Mouse (Mus musculus) liver, embryonic 11.5 days (tissue): Measurements from ENCODE around the gene Ttll10. TPM values are rescaled to one million over a fixed set of nuclear protein-coding genes. Genes with fewer than 3 reads are reported as not detected.

Experiments
- ATAC-seq: fragments of 200-750 bp; cut with Nextera tagmentation; replicated peaks from 2 replicates; pipeline ENCODE4 v1.8.0; 2017; ENCODE audit warnings: moderate number of reproducible peaks, mild to moderate bottlenecking, moderate TSS enrichment, moderate library complexity; ENCODE audit not compliant: low FRiP score
- DNase-seq: peaks from one replicate; pipeline ENCODE4 v3.0.0-alpha.2; 2017; ENCODE audit warnings: low spot score
- H3K27ac ChIP-seq: fragments of 300-500 bp; sonication (generic); 2 replicates; pipeline ENCODE4 v1.5.1; 2014; ENCODE audit warnings: mild to moderate bottlenecking, low read depth, low read length, control low read depth
- H3K27me3 ChIP-seq: fragments of 300-500 bp; sonication (generic); replicated peaks from 2 replicates; pipeline ENCODE4 v1.6.1; 2014; ENCODE audit warnings: low read length, mixed read lengths; ENCODE audit not compliant: control insufficient read depth, insufficient read depth
- H3K36me3 ChIP-seq: fragments of 300-500 bp; sonication (generic); 2 replicates; pipeline ENCODE4 v1.6.1; 2014; ENCODE audit warnings: mild to moderate bottlenecking, low read length, moderate library complexity, mixed read lengths; ENCODE audit not compliant: control insufficient read depth, insufficient read depth
- H3K4me1 ChIP-seq: fragments of 300-500 bp; sonication (generic); replicated peaks from 2 replicates; pipeline ENCODE4 v1.6.1; 2014; ENCODE audit warnings: low read length, mixed read lengths; ENCODE audit not compliant: control insufficient read depth, insufficient read depth
- H3K4me2 ChIP-seq: fragments of 300-500 bp; sonication (generic); 2 replicates; pipeline ENCODE4 v1.6.1; 2014; ENCODE audit warnings: mild to moderate bottlenecking, control low read depth, moderate library complexity
- H3K4me3 ChIP-seq: fragments of 300-500 bp; sonication (generic); 2 replicates; pipeline ENCODE4 v1.5.1; 2014; ENCODE audit warnings: low read depth, low read length, control low read depth
- H3K9ac ChIP-seq: fragments of 300-500 bp; sonication (generic); 2 replicates; pipeline ENCODE4 v1.6.1; 2014; ENCODE audit warnings: low read depth, low read length, control low read depth
- H3K9me3 ChIP-seq: fragments of 300-500 bp; sonication (generic); 2 replicates; pipeline ENCODE4 v1.6.1; 2016; ENCODE audit warnings: low read length, inconsistent platforms, mixed read lengths; ENCODE audit not compliant: control insufficient read depth
- WGBS: fragments of 180-500 bp; shearing (Covaris S2); extraction: QIAGEN DNeasy Blood & Tissue Kit; methylation state at CpG from one replicate; pipeline ENCODE4 v1.1.7; 2014; 5-methylcytosine and 5-hydroxymethylcytosine counted together
- polyA plus RNA-seq: library from polyadenylated mRNA; unstranded; fragments of >200 nt; fragmentation: Nextera tagmentation; extraction: Ambion mirVana; gene quantifications from 2 replicates; pipeline ENCODE4 v1.2.1, GENCODE M21; 2014

Gene Ttll10
- polyA plus RNA-seq, 1 experiment from 2014 or later = 0.56 TPM

DNA sequence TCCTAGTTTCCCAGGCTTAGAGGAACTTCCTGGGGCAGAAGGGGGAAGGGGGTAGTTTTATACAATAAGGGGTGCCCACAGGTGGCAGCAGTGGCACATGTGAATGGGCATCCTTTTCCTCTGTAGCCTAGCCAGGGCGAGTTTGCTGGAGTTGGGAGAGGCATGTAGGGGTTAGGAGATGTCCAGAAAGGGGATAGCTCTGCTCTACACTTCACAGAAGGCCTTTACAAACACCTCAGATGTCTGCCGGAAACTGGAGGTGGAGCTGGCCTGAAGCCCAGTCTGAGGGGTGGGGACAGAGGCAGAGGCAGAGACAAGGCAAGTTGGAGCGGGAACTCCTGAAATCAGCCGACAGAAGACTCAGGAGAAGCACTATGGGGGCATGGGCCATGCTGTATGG is 33.2 kb downstream of the Ttll10 start, which contains the start of gene Tnfrsf18:
TSS of gene Tnfrsf18 (plus strand) at position 152 of the 400 bp plus-strand sequence.
- WGBS = 51% methylated on average over 4 of the region's 4 CpGs
- H3K9me3 ChIP-seq = no peaks in the 10 kb centered on the region
- peaks cover 13% of the 10 kb centered on the region for H3K4me1 ChIP-seq
- DNase-seq = no peak
- no peak within 1 kb of the TSS for H3K4me2 ChIP-seq
- no peak within 1 kb of the TSS for H3K27ac ChIP-seq
- H3K9ac ChIP-seq = no peak within 1 kb of the TSS
- no peak within 1 kb of the TSS for H3K4me3 ChIP-seq
- no peaks in the 10 kb centered on the region for H3K36me3 ChIP-seq
- no peaks in the 10 kb centered on the region for H3K27me3 ChIP-seq
- no peak for ATAC-seq

GRCm38 (mm10) chr4:156024184-156024583 is 35.0 kb downstream of the Ttll10 start:
- Histone ChIP-seq H3K4me1 (peaks cover 7% of the 10 kb centered on the region), H3K4me3 (no peak overlapping the region), H3K27me3 (no peaks in the 10 kb centered on the region), H3K9ac (no peak overlapping the region), H3K27ac (no peak overlapping the region), H3K36me3 (no peaks in the 10 kb centered on the region), H3K4me2 (no peak overlapping the region), H3K9me3 (no peaks in the 10 kb centered on the region)
- ATAC-seq = no peak
- no peak for DNase-seq
- 87% methylated on average over 7 of the region's 7 CpGs for WGBS

- Histone ChIP-seq H3K27me3 (no peaks in the 10 kb centered on the region), H3K4me2 (no peak overlapping the region), H3K9ac (no peak overlapping the region), H3K36me3 (no peaks in the 10 kb centered on the region), H3K9me3 (no peaks in the 10 kb centered on the region), H3K4me3 (no peak overlapping the region), H3K4me1 (peaks cover 7% of the 10 kb centered on the region), H3K27ac (no peak overlapping the region)
- 81% methylated on average over 9 of the region's 9 CpGs for WGBS
- ATAC-seq (no peak), DNase-seq (no peak)
Observed at GRCm38 (mm10) chr4:156023520-156023919, 35.7 kb downstream of the Ttll10 start.

DNA sequence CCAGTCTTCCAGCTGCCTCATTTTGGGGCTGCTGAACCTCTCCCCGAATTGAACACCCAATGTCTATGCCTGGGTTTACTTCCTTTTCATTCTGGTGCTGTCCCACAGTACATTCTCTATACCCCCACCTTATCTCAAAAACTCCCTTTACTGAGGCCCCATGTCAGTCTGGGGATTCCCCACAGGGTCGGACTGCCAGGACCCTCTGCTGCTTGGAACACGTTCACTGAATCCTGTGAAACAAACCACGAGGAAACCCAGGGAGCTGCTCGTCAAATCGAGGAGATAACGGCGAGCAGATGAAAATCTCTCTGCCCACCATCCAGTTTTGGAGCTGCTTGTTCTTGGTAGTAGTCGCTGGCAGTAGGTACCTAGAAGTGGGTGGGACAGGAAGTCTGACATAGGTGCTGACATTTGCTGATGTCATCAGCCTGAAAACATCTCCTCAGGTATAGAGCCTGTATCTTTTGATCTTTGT is 37.2 kb downstream of the Ttll10 start:
- peaks cover 7% of the 10 kb centered on the region for H3K4me1 ChIP-seq
- no peaks in the 10 kb centered on the region for H3K36me3 ChIP-seq
- H3K27ac ChIP-seq = no peak overlapping the region
- ATAC-seq (no peak), DNase-seq (no peak)
- H3K4me3 ChIP-seq = no peak overlapping the region
- WGBS = 28% methylated on average over 9 of the region's 9 CpGs
- H3K9ac ChIP-seq = no peak overlapping the region
- no peaks in the 10 kb centered on the region for H3K9me3 ChIP-seq
- H3K27me3 ChIP-seq = no peaks in the 10 kb centered on the region
- no peak overlapping the region for H3K4me2 ChIP-seq

- DNase-seq = no peak
- ATAC-seq = no peak
- no peak overlapping the region for H3K9ac ChIP-seq
- H3K27me3 ChIP-seq = no peaks in the 10 kb centered on the region
- peaks cover 7% of the 10 kb centered on the region for H3K4me1 ChIP-seq
- H3K4me3 ChIP-seq = no peak overlapping the region
- no peaks in the 10 kb centered on the region for H3K9me3 ChIP-seq
- no peak overlapping the region for H3K4me2 ChIP-seq
- 58% methylated on average over 3 of the region's 3 CpGs for WGBS
- H3K27ac ChIP-seq = no peak overlapping the region
- no peaks in the 10 kb centered on the region for H3K36me3 ChIP-seq
Observed at GRCm38 (mm10) chr4:156021381-156021780, 37.8 kb downstream of the Ttll10 start.

DNA sequence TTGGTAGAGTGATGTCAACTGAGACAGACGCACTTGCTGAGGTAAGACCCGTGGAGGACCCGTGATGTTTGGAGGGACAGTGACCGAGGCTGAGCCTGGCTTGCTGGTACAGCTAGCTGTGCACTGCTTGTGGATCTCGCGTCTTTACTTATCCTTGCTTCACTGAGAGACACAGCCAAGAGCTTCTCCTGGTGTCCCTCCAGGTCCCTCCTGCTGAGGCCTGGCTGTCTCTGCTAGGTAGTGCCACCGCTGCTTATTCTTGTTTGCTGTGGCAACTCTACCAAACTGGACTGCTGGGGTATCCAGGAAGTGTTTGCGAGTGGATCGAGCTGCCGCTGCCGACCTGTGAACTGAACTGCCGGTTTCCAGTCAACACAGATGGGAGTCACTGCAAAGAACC is 39.4 kb downstream of the Ttll10 start:
- H3K4me3 ChIP-seq = no peak overlapping the region
- no peak overlapping the region for H3K9ac ChIP-seq
- H3K36me3 ChIP-seq = peaks cover 2% of the 10 kb centered on the region; the same call in 1 of the 2 replicates
- ATAC-seq = no peak
- H3K4me2 ChIP-seq = no peak overlapping the region
- 89% methylated on average over 12 of the region's 12 CpGs for WGBS
- H3K27ac ChIP-seq = no peak overlapping the region
- H3K9me3 ChIP-seq = no peaks in the 10 kb centered on the region
- H3K27me3 ChIP-seq = no peaks in the 10 kb centered on the region
- peaks cover 7% of the 10 kb centered on the region for H3K4me1 ChIP-seq
- no peak for DNase-seq

GRCm38 (mm10) chr4:156014436-156014835 is 44.8 kb downstream of the Ttll10 start:
- no peak overlapping the region for H3K27ac ChIP-seq
- H3K36me3 ChIP-seq = peaks cover 24% of the 10 kb centered on the region; the same call in 1 of the 2 replicates
- no peaks in the 10 kb centered on the region for H3K9me3 ChIP-seq
- ATAC-seq = peak; percentile 6; the same call in 1 of the 2 replicates
- no peaks in the 10 kb centered on the region for H3K27me3 ChIP-seq
- DNase-seq = no peak
- no peaks in the 10 kb centered on the region for H3K4me1 ChIP-seq
- no peak overlapping the region for H3K9ac ChIP-seq
- 76% methylated on average over 2 of the region's 2 CpGs for WGBS
- no peak overlapping the region for H3K4me3 ChIP-seq
- H3K4me2 ChIP-seq = no peak overlapping the region

GRCm38 (mm10) chr4:156013637-156014036 is 45.6 kb downstream of the Ttll10 start, which contains the start of gene Tnfrsf4:
Gene Tnfrsf4, plus strand, starts transcription at chr4:156013843.
- Histone ChIP-seq H3K36me3 (peaks cover 32% of the 10 kb centered on the region), H3K27me3 (no peaks in the 10 kb centered on the region), H3K4me2 (no peak within 1 kb of the TSS), H3K9me3 (no peaks in the 10 kb centered on the region), H3K4me1 (no peaks in the 10 kb centered on the region), H3K4me3 (no peak within 1 kb of the TSS), H3K27ac (no peak within 1 kb of the TSS), H3K9ac (no peak within 1 kb of the TSS)
- DNase-seq (no peak), ATAC-seq (0 out of 2 replicates have a peak, but pooled peaks have one; percentile 9)
- WGBS = 78% methylated on average over 8 of the region's 8 CpGs

DNA sequence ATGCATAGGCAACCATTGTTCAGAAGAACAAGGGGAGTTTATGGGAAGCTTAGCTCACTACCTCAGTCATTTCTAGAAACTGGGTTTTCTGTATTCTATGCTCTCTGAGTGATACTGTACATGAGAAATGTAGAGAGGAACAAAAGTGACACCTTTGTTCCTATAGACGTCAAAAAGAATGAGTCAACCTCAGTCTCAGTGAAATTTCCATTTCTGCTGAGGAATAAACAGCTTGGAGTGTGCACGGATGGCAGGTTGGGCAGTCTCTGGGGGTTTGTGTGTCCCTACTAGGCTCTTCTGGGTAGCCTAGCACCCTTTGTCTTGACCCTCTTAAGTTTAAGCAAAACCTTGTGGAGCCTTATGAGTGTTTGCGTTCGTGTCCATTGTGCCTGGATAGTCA is 50.8 kb downstream of the Ttll10 start:
- Histone ChIP-seq H3K27ac (no peak overlapping the region), H3K27me3 (no peaks in the 10 kb centered on the region), H3K4me3 (no peak overlapping the region), H3K4me1 (no peaks in the 10 kb centered on the region), H3K4me2 (no peak overlapping the region), H3K9ac (no peak overlapping the region), H3K36me3 (peaks cover 46% of the 10 kb centered on the region), H3K9me3 (no peaks in the 10 kb centered on the region)
- WGBS = 88% methylated on average over 4 of the region's 4 CpGs
- no peak for DNase-seq
- no peak for ATAC-seq
